Mouse (Mus musculus): ENCODE data around the gene Tollip. TPM values are rescaled to one million over a fixed set of nuclear protein-coding genes. Genes with fewer than 3 reads are reported as not detected.

Gene Tollip
- total RNA-seq (2023) = 65.4 TPM

GRCm38 (mm10) chr7:141918407-141918806 lies at the start of gene Tollip:
Gene Tollip, minus strand, starts transcription at chr7:141918507.

GRCm38 (mm10) chr7:141948906-141949798 lies 30.8 kb upstream of the Tollip start, which contains the start of gene Brsk2:
Gene Brsk2, plus strand, starts transcription at chr7:141949751.

GRCm38 (mm10) chr7:141838779-141839178 lies 79.5 kb downstream of the Tollip start, which contains the start of gene Muc5b:
Gene Muc5b, plus strand, starts transcription at chr7:141839070.

Other genes with a start within 250 kb of the Tollip start
- 1.0 TPM for gene Muc2, start 228.2 kb downstream of the Tollip start, total RNA-seq (2023)
- not detected for gene Muc5ac, start 129.5 kb downstream of the Tollip start, total RNA-seq (2023)
- not detected for gene Muc5b, start 79.4 kb downstream of the Tollip start, total RNA-seq (2023)
- gene Brsk2, start 31.2 kb upstream of the Tollip start, total RNA-seq (2023) = not detected
- 56.5 TPM for gene Mob2, start 142.6 kb upstream of the Tollip start, total RNA-seq (2023)
- 3.0 TPM for gene Dusp8, start 177.3 kb upstream of the Tollip start, total RNA-seq (2023)
- not detected for gene Gm45618, start 202.2 kb upstream of the Tollip start, total RNA-seq (2023)
- not detected for gene Gm39115, start 217.5 kb upstream of the Tollip start, total RNA-seq (2023)
- not detected for gene Gm45337, start 226.1 kb upstream of the Tollip start, total RNA-seq (2023)
- gene Gm29735, start 238.6 kb upstream of the Tollip start, total RNA-seq (2023) = not detected
- gene Gm4553, start 247.2 kb upstream of the Tollip start, total RNA-seq (2023) = not detected

Data from CD8-positive naive resting alpha-beta T cell, adult 57 days (primary cell).